In genomic region chr9:97344767-97345297, GRCm38 (mm10) we compare ENCODE assay signal across 10 mouse cellular contexts. TPM values are rescaled to one million over a fixed set of nuclear protein-coding genes. Genes with fewer than 3 reads are reported as not detected.
A peak's percentile ranks its signal among the peaks of the same experiment; 100 is the strongest.
DNase-seq lines count a peak whose midpoint lies in the region; ATAC-seq lines count a peak whose summit lies in the region.
"Had no signal": no experiment of that assay in that cellular context is flagged by ENCODE, and none has a peak within 500 bp of the region (broad histone marks: within the 10 kb centered on the region; RNA-seq: fewer than 3 reads in every experiment).

No protein-coding gene starts in this region.

- DNase-seq in midbrain, embryonic 11.5 days (ENCODE audit: low spot score, missing footprints), result peak; percentile 47
- DNase-seq in intestine, embryonic 14.5 days (ENCODE audit: low spot score), result peak; percentile 71
- DNase-seq in MN1 (ENCODE audit: low spot score), result no peak
- DNase-seq in natural killer cell, adult 2 months (ENCODE audit: low spot score in 2 of 2), result no peak
- no peak for DNase-seq in thymus, postnatal 25 days

- H3K4me1 ChIP-seq in midbrain, embryonic 11.5 days (ENCODE audit: control insufficient read depth, insufficient read depth, low read length), result no peaks in the 10 kb centered on the region
- no peaks in the 10 kb centered on the region for H3K4me1 ChIP-seq in midbrain, embryonic 15.5 days
- peaks cover 7% of the 10 kb centered on the region; the same call in 1 of the 2 replicates for H3K4me1 ChIP-seq in intestine, embryonic 14.5 days (replicated peaks; ENCODE audit: control insufficient read depth, insufficient read depth, low read length)
- peaks cover 10% of the 10 kb centered on the region for H3K4me1 ChIP-seq in limb, embryonic 12.5 days (replicated peaks)
- H3K4me1 ChIP-seq in neural tube, embryonic 14.5 days (ENCODE audit: control insufficient read depth, insufficient read depth, low read length), result no peaks in the 10 kb centered on the region

- no peak overlapping the region for H3K4me3 ChIP-seq in midbrain, embryonic 11.5 days (ENCODE audit: low read depth, low read length)
- no peak overlapping the region for H3K4me3 ChIP-seq in midbrain, embryonic 15.5 days
- no peak overlapping the region for H3K4me3 ChIP-seq in intestine, embryonic 14.5 days (ENCODE audit: low read depth, low read length)
- H3K4me3 ChIP-seq in limb, embryonic 12.5 days (replicated peaks), result no peak overlapping the region
- no peak overlapping the region for H3K4me3 ChIP-seq in neural tube, embryonic 14.5 days (ENCODE audit: low read depth, low read length)

- H3K9ac ChIP-seq in midbrain, embryonic 11.5 days (ENCODE audit: low read length), result no peak overlapping the region
- H3K9ac ChIP-seq in midbrain, embryonic 15.5 days, result no peak overlapping the region
- no peak overlapping the region for H3K9ac ChIP-seq in intestine, embryonic 14.5 days (ENCODE audit: low read length)
- H3K9ac ChIP-seq in limb, embryonic 12.5 days (replicated peaks), result no peak overlapping the region
- H3K9ac ChIP-seq in neural tube, embryonic 14.5 days (replicated peaks; ENCODE audit: low read depth, low read length), result no peak overlapping the region

- H3K27me3 ChIP-seq in midbrain, embryonic 11.5 days (ENCODE audit: control insufficient read depth, insufficient read depth, low read length), result no peaks in the 10 kb centered on the region
- no peaks in the 10 kb centered on the region for H3K27me3 ChIP-seq in midbrain, embryonic 15.5 days (replicated peaks)
- H3K27me3 ChIP-seq in intestine, embryonic 14.5 days (replicated peaks; ENCODE audit: control insufficient read depth, insufficient read depth, low read length), result no peaks in the 10 kb centered on the region
- H3K27me3 ChIP-seq in limb, embryonic 12.5 days, result 0 out of 2 replicates have a peak, but pooled peaks cover 5% of the 10 kb centered on the region
- no peaks in the 10 kb centered on the region for H3K27me3 ChIP-seq in neural tube, embryonic 14.5 days (ENCODE audit: control insufficient read depth, insufficient read depth, low read length)

- no peak overlapping the region for H3K27ac ChIP-seq in midbrain, embryonic 11.5 days (ENCODE audit: low read depth, low read length)
- no peak overlapping the region for H3K27ac ChIP-seq in midbrain, embryonic 15.5 days
- H3K27ac ChIP-seq in intestine, embryonic 14.5 days (ENCODE audit: low read depth), result no peak overlapping the region
- no peak overlapping the region for H3K27ac ChIP-seq in limb, embryonic 12.5 days
- no peak overlapping the region for H3K27ac ChIP-seq in neural tube, embryonic 14.5 days (ENCODE audit: low read depth, low read length)

- 90% methylated on average over 12 of the region's 12 CpGs for WGBS in midbrain, embryonic 11.5 days
- 71% methylated on average over 12 of the region's 12 CpGs for WGBS in midbrain, embryonic 15.5 days
- 35% methylated on average over 12 of the region's 12 CpGs for WGBS in intestine, embryonic 14.5 days
- 53% methylated on average over 12 of the region's 12 CpGs for WGBS in limb, embryonic 12.5 days
- 55% methylated on average over 12 of the region's 12 CpGs for WGBS in neural tube, embryonic 14.5 days

- H3K4me2 ChIP-seq in midbrain, embryonic 11.5 days, result no peak overlapping the region
- no peak overlapping the region for H3K4me2 ChIP-seq in midbrain, embryonic 15.5 days
- no peak overlapping the region for H3K4me2 ChIP-seq in intestine, embryonic 14.5 days (ENCODE audit: low read length)
- peak overlapping the region; percentile 34 for H3K4me2 ChIP-seq in limb, embryonic 12.5 days
- H3K4me2 ChIP-seq in neural tube, embryonic 14.5 days (ENCODE audit: low read depth, low read length), result no peak overlapping the region

- no peak for ATAC-seq in midbrain, embryonic 11.5 days (ENCODE audit: low FRiP score)
- no peak for ATAC-seq in midbrain, embryonic 15.5 days (replicated peaks)
- ATAC-seq in intestine, embryonic 14.5 days (replicated peaks; ENCODE audit: low FRiP score, low TSS enrichment, low read depth), result peak; percentile 60; the same call in 1 of the 2 replicates
- ATAC-seq in limb, embryonic 12.5 days (ENCODE audit: insufficient number of reproducible peaks, insufficient read depth, low FRiP score, low TSS enrichment, low read depth), result peak; percentile 80; the same call in 1 of the 2 replicates
- ATAC-seq in neural tube, embryonic 14.5 days (ENCODE audit: low read depth), result peak; percentile 65; the same call in 1 of the 2 replicates

- no peaks in the 10 kb centered on the region for H3K36me3 ChIP-seq in midbrain, embryonic 11.5 days (ENCODE audit: control insufficient read depth, insufficient read depth, low read length)
- H3K36me3 ChIP-seq in midbrain, embryonic 15.5 days (replicated peaks), result no peaks in the 10 kb centered on the region
- H3K36me3 ChIP-seq in intestine, embryonic 14.5 days (ENCODE audit: control insufficient read depth, insufficient read depth, low read length), result no peaks in the 10 kb centered on the region
- H3K36me3 ChIP-seq in limb, embryonic 12.5 days, result no peaks in the 10 kb centered on the region
- no peaks in the 10 kb centered on the region for H3K36me3 ChIP-seq in neural tube, embryonic 14.5 days (ENCODE audit: control insufficient read depth, insufficient read depth, low read length)

- no peaks in the 10 kb centered on the region for H3K9me3 ChIP-seq in midbrain, embryonic 11.5 days (ENCODE audit: control insufficient read depth, low read length)
- H3K9me3 ChIP-seq in midbrain, embryonic 15.5 days, result no peaks in the 10 kb centered on the region
- H3K9me3 ChIP-seq in intestine, embryonic 14.5 days (ENCODE audit: control insufficient read depth, low read length), result no peaks in the 10 kb centered on the region
- no peaks in the 10 kb centered on the region for H3K9me3 ChIP-seq in limb, embryonic 12.5 days
- H3K9me3 ChIP-seq in neural tube, embryonic 14.5 days (ENCODE audit: control insufficient read depth, low read length), result no peaks in the 10 kb centered on the region

RNA-seq across cellular contexts. Expression of gene Trim42, which starts 24.9 kb away (rescaled TPM):
- polyA plus RNA-seq in midbrain, embryonic 11.5 days (2014; fragmentation: Nextera tagmentation; extraction: Ambion mirVana), result not detected in 2 replicates
- polyA plus RNA-seq in midbrain, embryonic 15.5 days (2015; fragmentation: Nextera tagmentation; extraction: Ambion mirVana), result not detected in 2 replicates
- polyA plus RNA-seq in intestine, embryonic 14.5 days (2014; fragmentation: Nextera tagmentation; extraction: Ambion mirVana), result not detected in 2 replicates
- polyA plus RNA-seq in limb, embryonic 12.5 days (2016; fragmentation: Nextera tagmentation; extraction: Ambion mirVana), result not detected in 2 replicates
- not detected in 2 replicates for polyA plus RNA-seq in neural tube, embryonic 14.5 days (2014; fragmentation: Nextera tagmentation; extraction: Ambion mirVana)
- polyA plus RNA-seq: embryonic facial prominence, embryonic 11.5 days; small intestine, adult 2 months had no signal

Comparison
In these comparisons a context has a peak if more than half of its experiments do, and no peak if none do; other contexts are left out.
1. ATAC-seq: peak in intestine, embryonic 14.5 days (single experiment), limb, embryonic 12.5 days (single experiment) and neural tube, embryonic 14.5 days (single experiment); none in midbrain, embryonic 11.5 days (single experiment) and midbrain, embryonic 15.5 days (single experiment).
2. DNase-seq: peak in midbrain, embryonic 11.5 days (single experiment) and intestine, embryonic 14.5 days (single experiment); none in MN1 (single experiment), natural killer cell, adult 2 months (0 of 2) and thymus, postnatal 25 days (single experiment).